Mouse (Mus musculus) heart, adult 2 months (tissue): Measurements from ENCODE around the gene Kctd5.

Experiments
- CTCF ChIP-seq: fragments of 200-600 bp; IDR thresholded peaks from 2 replicates; pipeline ENCODE4 v1.8.1; 2022; ENCODE audit warnings: antibody characterized with exemption, mild to moderate bottlenecking, moderate library complexity
- POLR2A ChIP-seq: fragments of 200-500 bp; IDR thresholded peaks from 2 replicates; pipeline ENCODE4 v1.6.1; 2011; ENCODE audit warnings: mild to moderate bottlenecking, low read depth, low read length, control low read depth; ENCODE audit not compliant: insufficient read depth

GRCm38 (mm10) chr17:24113031-24113430, 39.7 kb upstream of the Kctd5 start:
- no peak for TF ChIP-seq POLR2A
- no peak for TF ChIP-seq CTCF
